Mouse (Mus musculus) urinary bladder, postnatal 0 days (tissue): ENCODE data around the gene Hoxb9. TPM values are rescaled to one million over a fixed set of nuclear protein-coding genes. Genes with fewer than 3 reads are reported as not detected.
A peak's percentile ranks its signal among the peaks of the same experiment; 100 is the strongest.

Experiments
- microRNA counts: library from miRNA; unstranded; fragments of <30 nt; microRNA quantifications from one replicate; lab custom pipeline; 2016
- microRNA-seq: library from miRNA; unstranded; fragments of <30 nt; microRNA quantifications from one replicate; pipeline ENCODE4, GENCODE M21; 2016
- polyA plus RNA-seq: library from polyadenylated mRNA; unstranded; fragments of >200 nt; fragmentation: Nextera tagmentation; extraction: Ambion mirVana; gene quantifications from 2 replicates; pipeline ENCODE4 v1.2.1, GENCODE M21; 2015

The Hoxb9 gene
- polyA plus RNA-seq = 0.56 and 0.63 TPM in 2 replicates

DNA sequence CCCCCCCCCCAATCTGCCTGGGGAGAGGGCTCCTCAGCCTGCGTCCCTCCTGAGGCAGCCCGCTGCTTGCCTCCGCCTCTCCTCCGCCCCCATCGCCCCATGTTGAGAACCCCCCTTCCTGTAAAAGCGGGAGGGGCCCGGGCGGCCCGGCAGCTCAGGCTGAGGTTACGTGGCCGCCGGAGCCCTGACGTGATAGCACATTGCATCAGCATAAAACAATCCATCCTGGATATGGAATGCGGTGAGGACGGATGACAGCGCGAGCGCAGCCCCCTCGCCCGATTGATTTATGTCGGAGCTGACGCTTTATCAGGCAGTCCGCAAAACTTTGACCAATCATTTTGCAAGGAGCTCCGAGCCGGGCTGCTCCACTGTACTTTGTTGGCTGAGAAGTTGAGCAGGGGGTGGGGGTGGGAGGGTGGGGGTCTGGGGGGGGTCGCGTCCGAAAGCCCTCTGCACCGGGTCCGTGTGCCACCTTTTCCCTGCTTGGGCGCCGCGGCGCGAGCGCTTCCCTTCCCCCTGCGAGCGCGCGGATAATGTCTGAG, at the start of gene Hoxb9:
Gene Hoxb9, plus strand, starts transcription at position 462 of the 545 bp plus-strand sequence.

DNA sequence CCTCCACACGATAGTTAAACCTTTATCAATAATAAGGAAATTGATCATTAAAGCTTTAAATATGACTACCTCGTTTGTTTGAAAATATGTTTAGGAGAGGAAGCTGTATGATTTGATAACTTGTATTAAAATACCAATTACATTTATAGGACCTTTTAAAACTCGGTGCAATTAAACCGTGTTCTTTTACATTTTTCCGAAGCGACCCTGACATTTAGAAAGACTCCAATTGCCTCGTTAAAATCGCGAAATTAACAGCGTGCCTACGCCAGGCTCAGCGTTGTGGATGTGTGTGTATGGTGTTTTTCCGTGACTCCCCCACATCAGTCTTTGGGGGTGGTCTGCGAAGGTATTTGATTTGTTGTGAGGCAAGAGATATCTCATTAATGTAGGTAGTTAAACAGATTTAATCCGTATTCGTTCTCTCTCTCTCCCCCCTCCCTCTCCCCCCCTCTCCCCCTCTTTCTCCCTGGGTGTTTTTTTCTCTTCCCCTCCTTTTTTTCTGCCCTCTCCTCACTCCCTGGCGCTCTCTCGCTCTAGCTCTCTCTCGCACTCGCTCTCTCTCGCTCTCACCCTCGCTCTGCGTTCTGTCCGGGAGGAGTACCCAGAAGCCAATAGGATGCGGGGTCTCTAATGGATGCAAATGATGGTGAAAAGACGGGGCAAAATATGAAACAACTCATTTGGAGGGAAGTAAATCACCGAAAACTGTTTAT, 10.8 kb downstream of the Hoxb9 start, which contains the start of gene Hoxb8:
Gene Hoxb8, plus strand, starts transcription at position 51 of the 716 bp plus-strand sequence.

DNA sequence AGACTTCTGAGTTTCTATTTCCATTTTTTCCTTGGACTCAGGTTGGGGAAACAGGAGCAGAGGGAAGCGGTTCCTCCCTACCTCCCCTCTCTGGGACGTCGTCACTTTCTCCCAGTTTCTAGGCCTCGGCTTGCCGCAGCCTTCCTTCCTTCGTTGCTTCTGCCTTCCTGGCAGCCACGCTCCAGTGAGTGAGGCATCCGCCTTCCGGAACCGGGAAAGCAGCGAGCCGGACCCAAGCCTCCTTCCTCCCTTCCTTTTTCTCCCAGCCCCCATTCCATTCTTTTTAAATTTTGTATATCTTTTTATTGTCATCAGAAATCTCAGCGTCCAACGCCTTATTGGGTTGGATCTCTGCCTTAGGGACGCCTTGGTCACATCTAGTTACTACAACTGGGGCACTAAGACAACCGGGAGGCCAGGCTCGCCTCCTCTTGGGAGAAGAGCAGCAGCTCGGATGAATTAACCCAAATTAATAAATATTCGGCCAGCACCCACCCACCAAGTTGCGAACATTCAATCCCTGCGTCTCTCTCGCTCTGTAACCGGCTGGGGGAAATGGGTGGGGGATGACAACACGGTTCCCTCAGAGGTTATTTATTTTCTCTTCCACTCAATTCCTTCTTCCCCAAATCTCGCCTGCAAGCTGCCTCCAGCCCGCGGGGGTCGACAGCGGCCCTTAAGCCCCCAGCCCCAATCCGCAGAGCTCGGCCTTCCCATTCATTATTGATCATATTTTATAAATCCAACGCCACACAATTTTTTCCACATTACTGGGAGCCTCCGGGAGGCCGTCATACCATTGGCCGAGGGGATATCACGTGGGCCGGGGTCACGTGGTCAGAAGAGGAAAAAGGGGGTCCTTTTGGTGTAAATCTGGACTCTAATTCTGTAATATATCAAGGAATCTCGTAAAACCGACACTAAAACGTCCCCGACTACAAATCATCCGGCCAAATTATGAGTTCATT, 14.8 kb downstream of the Hoxb9 start, which contains the start of gene Hoxb7:
Gene Hoxb7, plus strand, starts transcription at position 853 of the 968 bp plus-strand sequence.

DNA sequence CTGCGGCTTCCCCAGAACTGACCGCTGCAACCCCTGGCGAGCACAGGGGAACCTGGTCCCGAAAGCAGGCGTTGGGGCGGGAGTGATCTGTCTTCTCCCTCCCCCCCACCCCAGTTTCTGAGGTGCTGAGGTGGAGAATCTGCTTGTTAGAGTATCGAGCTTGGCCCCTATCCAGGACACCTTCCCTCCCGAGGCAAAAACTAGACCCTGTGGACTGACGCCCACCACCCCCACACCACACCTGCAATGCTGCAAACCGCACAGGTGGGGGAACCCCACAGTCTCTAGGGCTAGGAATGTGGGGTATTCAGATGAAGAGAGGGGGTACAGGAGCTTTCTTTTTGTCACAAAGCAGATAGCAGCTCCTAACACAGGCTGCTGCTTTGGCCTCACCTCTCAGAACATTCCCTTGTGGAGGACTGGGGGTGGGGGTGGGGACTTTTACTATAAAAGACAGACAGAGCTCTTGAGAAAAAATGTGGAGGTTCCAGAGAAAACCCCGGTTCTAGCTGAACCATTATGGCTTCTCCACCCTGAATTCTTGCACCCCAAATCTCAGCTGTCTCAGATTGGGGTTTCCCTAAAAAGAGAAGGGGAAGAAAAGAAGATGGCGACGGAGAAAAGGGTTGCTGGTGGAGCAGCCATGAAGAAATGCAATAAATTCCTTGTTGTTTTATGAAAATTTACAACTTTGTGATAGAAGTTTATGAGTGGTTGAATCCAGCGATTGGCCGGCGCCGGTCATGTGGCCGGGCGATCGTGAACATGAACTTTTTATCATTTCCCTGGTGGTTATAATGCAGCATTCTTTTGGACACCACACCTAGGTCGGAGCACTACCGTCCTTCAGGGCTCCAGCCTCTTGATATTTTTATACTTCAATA, 20.7 kb downstream of the Hoxb9 start, which contains the start of gene Hoxb6:
Gene Hoxb6, plus strand, starts transcription at position 796 of the 884 bp plus-strand sequence.

DNA sequence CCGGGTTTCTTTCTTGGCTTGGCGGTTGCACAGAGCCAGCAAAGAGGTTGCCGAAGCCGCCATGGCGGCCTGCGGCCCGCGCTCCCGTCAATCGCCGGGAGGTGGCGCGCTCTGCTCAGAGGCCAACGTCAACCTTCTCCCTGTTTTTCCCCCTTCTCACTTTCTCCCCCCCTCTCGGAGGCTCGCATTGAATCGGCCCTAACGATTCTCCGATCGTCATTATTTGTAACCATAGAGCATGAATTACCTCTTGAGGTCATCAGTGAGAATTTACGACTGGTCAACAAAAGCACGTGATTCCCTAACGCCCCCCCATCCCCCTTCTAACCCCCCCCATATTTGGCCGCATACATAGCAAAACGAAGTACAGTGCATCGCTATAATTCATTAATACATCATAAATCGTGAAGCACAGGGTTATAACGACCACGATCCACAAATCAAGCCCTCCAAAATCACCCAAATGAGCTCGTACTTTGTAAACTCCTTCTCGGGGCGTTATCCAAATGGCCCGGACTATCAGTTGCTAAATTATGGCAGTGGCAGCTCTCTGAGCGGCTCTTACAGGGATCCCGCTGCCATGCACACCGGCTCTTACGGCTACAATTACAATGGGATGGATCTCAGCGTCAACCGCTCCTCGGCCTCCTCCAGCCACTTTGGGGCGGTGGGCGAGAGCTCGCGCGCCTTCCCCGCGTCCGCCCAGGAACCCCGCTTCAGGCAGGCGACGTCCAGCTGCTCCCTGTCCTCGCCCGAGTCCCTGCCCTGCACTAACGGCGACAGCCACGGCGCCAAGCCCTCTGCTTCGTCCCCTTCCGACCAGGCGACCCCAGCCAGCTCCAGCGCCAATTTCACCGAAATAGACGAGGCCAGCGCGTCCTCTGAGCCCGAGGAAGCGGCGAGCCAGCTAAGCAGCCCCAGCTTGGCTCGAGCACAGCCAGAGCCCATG, 32.2 kb downstream of the Hoxb9 start, which contains the start of gene Hoxb5:
Gene Hoxb5, plus strand, starts transcription at position 186 of the 949 bp plus-strand sequence.

DNA sequence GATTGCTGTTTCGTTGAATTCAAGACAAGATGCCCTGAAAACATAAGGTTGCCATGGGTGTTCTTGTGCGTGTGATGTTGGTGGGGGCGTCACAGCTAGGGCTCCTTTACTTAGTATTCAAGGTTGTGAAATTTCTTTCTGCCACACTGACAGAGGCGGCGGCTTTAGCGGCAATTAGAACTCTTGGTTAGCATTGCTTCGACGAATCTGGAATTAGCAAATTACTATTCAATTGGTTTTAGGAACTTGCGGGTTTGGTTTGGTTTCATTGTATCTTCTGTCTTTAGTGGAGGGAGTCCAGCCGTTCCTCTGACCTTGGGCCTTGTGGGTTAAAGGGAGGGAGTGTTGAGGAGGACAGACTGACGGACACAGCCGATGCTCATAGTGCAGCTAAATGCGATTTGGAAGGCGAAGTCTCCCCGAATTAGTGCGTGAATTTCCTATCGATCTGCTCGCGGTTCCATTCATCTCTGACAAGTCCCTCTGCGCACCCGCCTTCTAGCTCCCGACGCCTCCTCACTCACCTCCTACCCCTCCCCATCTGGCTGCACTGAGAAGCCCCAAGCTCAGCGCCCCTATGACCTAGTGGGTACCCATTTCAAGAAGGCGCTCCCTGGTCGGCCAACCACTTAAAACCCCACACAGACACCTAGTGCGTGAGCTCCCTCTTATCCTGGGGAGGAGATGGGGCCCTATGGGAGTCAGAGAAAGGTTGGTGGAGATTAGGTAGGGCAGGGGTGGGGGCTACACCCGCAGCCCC, 46.5 kb downstream of the Hoxb9 start, which contains the start of gene Hoxb4:
Gene Hoxb4, plus strand, starts transcription at position 660 of the 760 bp plus-strand sequence.

DNA sequence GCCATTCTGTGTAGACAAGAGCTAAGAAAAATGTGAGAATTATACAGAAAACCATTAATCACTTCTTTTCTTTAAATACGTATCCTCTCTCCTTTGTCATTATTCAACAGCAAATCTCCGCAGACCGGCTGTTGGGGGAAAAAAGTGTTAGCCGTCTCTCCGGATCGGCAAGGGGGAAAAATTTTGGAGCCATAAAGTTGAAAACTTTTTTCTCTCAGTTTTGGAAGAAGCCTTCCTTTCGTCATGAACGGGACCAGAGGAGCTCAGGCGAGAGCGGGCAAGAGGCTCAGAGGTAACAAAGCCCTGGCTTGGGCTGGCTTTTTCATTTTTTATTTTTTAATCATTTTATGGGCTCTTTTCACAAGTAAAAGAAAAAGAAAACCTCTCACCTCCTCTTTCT, 51.9 kb downstream of the Hoxb9 start, which contains the start of gene Hoxb3:
Gene Hoxb3, plus strand, starts transcription at position 173 of the 400 bp plus-strand sequence.

MicroRNA genes within 50 kb of the gene (microRNA counts, 519-probe panel; counts per million panel counts)
- microRNA mmu-miR-10a (lab: Ali Mortazavi, UCI) (4,144 counts per million, percentile 77 among the panel's probes with 10 or more counts), microRNA mmu-miR-196a (lab: Ali Mortazavi, UCI) (3,568 counts per million, percentile 61 among the panel's probes with 10 or more counts)

Small RNA genes within 50 kb of the gene (microRNA-seq; reads per million reads assigned to microRNA genes)
- gene Mir10a (12,282 reads per million, percentile 95 among the genes with 10 or more reads in this experiment), gene Mir196a-1 (7.4 reads per million, percentile 16 among the genes with 10 or more reads in this experiment)

Other genes with a start within 250 kb of the Hoxb9 start
- gene Gip, start 246.9 kb upstream of the Hoxb9 start, polyA plus RNA-seq = 0.45 and 0.67 TPM in 2 replicates
- 63.7 and 68.9 TPM in 2 replicates for gene Snf8, start 236.6 kb upstream of the Hoxb9 start, polyA plus RNA-seq
- gene Ube2z, start 206.1 kb upstream of the Hoxb9 start, polyA plus RNA-seq = 29.5 and 31.3 TPM in 2 replicates
- gene Atp5g1, start 195.8 kb upstream of the Hoxb9 start, polyA plus RNA-seq = 575 and 602 TPM in 2 replicates
- 0.10 TPM in 2 replicates for gene Calcoco2, start 159.5 kb upstream of the Hoxb9 start, polyA plus RNA-seq
- not detected in 2 replicates for gene Ttll6, start 137.7 kb upstream of the Hoxb9 start, polyA plus RNA-seq
- gene Hoxb13, start 77.1 kb upstream of the Hoxb9 start, polyA plus RNA-seq = 1.8 and 1.9 TPM in 2 replicates
- 0.21 and 0.26 TPM in 2 replicates for gene Hoxb8, start 10.4 kb downstream of the Hoxb9 start, polyA plus RNA-seq
- gene Hoxb7, start 15.2 kb downstream of the Hoxb9 start, polyA plus RNA-seq = 3.5 and 5.4 TPM in 2 replicates
- gene Hoxb6, start 21.0 kb downstream of the Hoxb9 start, polyA plus RNA-seq = 1.2 and 1.3 TPM in 2 replicates
- 0.96 and 0.98 TPM in 2 replicates for gene Hoxb5, start 31.9 kb downstream of the Hoxb9 start, polyA plus RNA-seq
- 0.39 and 0.48 TPM in 2 replicates for gene Hoxb4, start 46.8 kb downstream of the Hoxb9 start, polyA plus RNA-seq
- gene Hoxb3, start 51.9 kb downstream of the Hoxb9 start, polyA plus RNA-seq = 0.27 and 0.29 TPM in 2 replicates
- 3.0 and 3.6 TPM in 2 replicates for gene Hoxb2, start 79.1 kb downstream of the Hoxb9 start, polyA plus RNA-seq
- not detected in 2 replicates for gene Hoxb1, start 94.3 kb downstream of the Hoxb9 start, polyA plus RNA-seq
- gene Skap1, start 193.1 kb downstream of the Hoxb9 start, polyA plus RNA-seq = 0.31 and 0.35 TPM in 2 replicates